Mouse (Mus musculus): ENCODE results near the gene Slc2a1.
A peak's percentile ranks its signal among the peaks of the same experiment; 100 is the strongest.

Gene Slc2a1

GRCm38 (mm10) chr4:119108495-119109408, at the start of gene Slc2a1:
Gene Slc2a1, plus strand, starts transcription at chr4:119108711.
- peak; percentile 98 for DNase-seq (ENCODE audit: low spot score)

- DNase-seq (ENCODE audit: low spot score) = no peak
These were observed 41.7 kb upstream of the Slc2a1 start for GRCm38 (mm10) chr4:119066791-119067190.

GRCm38 (mm10) chr4:119067204-119067603, 41.3 kb upstream of the Slc2a1 start:
- DNase-seq (ENCODE audit: low spot score) = no peak

- DNase-seq (ENCODE audit: low spot score) = peak; percentile 72
These were observed 39.6 kb upstream of the Slc2a1 start for GRCm38 (mm10) chr4:119068918-119069317.

GRCm38 (mm10) chr4:119070181-119070580, 38.3 kb upstream of the Slc2a1 start:
- DNase-seq (ENCODE audit: low spot score) = no peak

GRCm38 (mm10) chr4:119070959-119071647, 37.4 kb upstream of the Slc2a1 start:
- DNase-seq (ENCODE audit: low spot score) = peak; percentile 90

- no peak for DNase-seq (ENCODE audit: low spot score)
These were observed 36.7 kb upstream of the Slc2a1 start for GRCm38 (mm10) chr4:119071648-119072362.

- DNase-seq (ENCODE audit: low spot score) = no peak
These were observed 36.1 kb upstream of the Slc2a1 start for GRCm38 (mm10) chr4:119072363-119072940.

GRCm38 (mm10) chr4:119072941-119073451, 35.5 kb upstream of the Slc2a1 start:
- DNase-seq (ENCODE audit: low spot score) = peak; percentile 62

GRCm38 (mm10) chr4:119073626-119074025, 34.9 kb upstream of the Slc2a1 start:
- DNase-seq (ENCODE audit: low spot score) = peak; percentile 83

GRCm38 (mm10) chr4:119074596-119074995, 33.9 kb upstream of the Slc2a1 start:
- peak; percentile 42 for DNase-seq (ENCODE audit: low spot score)

GRCm38 (mm10) chr4:119075273-119075672, 33.2 kb upstream of the Slc2a1 start:
- no peak for DNase-seq (ENCODE audit: low spot score)

- no peak for DNase-seq (ENCODE audit: low spot score)
These were observed 32.2 kb upstream of the Slc2a1 start for GRCm38 (mm10) chr4:119076336-119076735.

GRCm38 (mm10) chr4:119077084-119077682, 31.3 kb upstream of the Slc2a1 start:
- peak; percentile 39 for DNase-seq (ENCODE audit: low spot score)

GRCm38 (mm10) chr4:119079928-119080327, 28.6 kb upstream of the Slc2a1 start:
- DNase-seq (ENCODE audit: low spot score) = no peak

- DNase-seq (ENCODE audit: low spot score) = no peak
These were observed 25.7 kb upstream of the Slc2a1 start for GRCm38 (mm10) chr4:119082740-119083231.

GRCm38 (mm10) chr4:119088424-119088823, 20.1 kb upstream of the Slc2a1 start:
- DNase-seq (ENCODE audit: low spot score) = no peak

GRCm38 (mm10) chr4:119093890-119094289, 14.6 kb upstream of the Slc2a1 start:
- DNase-seq (ENCODE audit: low spot score) = no peak

GRCm38 (mm10) chr4:119094987-119095386, 13.5 kb upstream of the Slc2a1 start:
- no peak for DNase-seq (ENCODE audit: low spot score)

GRCm38 (mm10) chr4:119096401-119096800, 12.1 kb upstream of the Slc2a1 start:
- DNase-seq (ENCODE audit: low spot score) = no peak

- DNase-seq (ENCODE audit: low spot score) = no peak
These were observed 11.1 kb upstream of the Slc2a1 start for GRCm38 (mm10) chr4:119097421-119097820.

All from retina, embryonic 14.5 days (tissue).